Mouse (Mus musculus) lung, postnatal 0 days (tissue): ENCODE results near the gene Map3k10.
A peak's percentile ranks its signal among the peaks of the same experiment; 100 is the strongest.

Experiments used
- CTCF ChIP-seq: IDR thresholded peaks from 2 replicates; pipeline ENCODE4 v1.5.1; 2016; ENCODE audit warnings: antibody characterized with exemption, mild to moderate bottlenecking
- EP300 ChIP-seq: IDR thresholded peaks from 2 replicates; pipeline ENCODE4 v1.6.1; 2016; ENCODE audit warnings: antibody characterized with exemption, mild to moderate bottlenecking, control low read depth

DNA sequence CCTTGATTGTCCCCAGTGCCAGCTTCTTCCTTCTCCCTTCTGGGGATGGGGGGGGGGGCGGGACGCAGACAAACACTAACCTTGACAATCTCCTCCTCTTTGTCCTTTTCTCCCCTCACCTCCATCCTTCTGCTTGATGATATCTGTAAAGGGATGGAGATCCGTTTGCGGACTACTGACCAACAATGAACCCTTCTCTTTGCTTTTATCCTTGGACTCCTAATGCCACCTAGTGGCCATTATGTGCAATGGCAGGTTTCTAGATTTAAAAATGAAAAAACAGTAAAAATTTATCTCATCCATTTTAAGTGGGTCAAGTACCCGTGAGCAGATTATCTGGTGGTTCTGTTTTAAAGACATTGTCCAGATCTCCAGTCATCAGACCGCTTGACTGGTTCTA is 11.3 kb upstream of the Map3k10 start:
- TF ChIP-seq EP300 (no peak), CTCF (peak; percentile 83)
